Comparison of ENCODE assay signal across 14 mouse cellular contexts in genomic region chr7:73147251-73147650, GRCm38 (mm10).
"Had no signal": no experiment of that assay in that cellular context is flagged by ENCODE, and none has a peak within 500 bp of the region (broad histone marks: within the 10 kb centered on the region; RNA-seq: fewer than 3 reads in every experiment).

No protein-coding gene starts in this region.

- H3K27ac ChIP-seq: limb, embryonic 15.5 days; liver, embryonic 12.5 days; macrophage; midbrain, embryonic 12.5 days; neural tube, embryonic 15.5 days; stomach, embryonic 15.5 days had no signal

- H3K9ac ChIP-seq: limb, embryonic 15.5 days; liver, embryonic 12.5 days; lung, embryonic 14.5 days; midbrain, embryonic 12.5 days; neural tube, embryonic 15.5 days; stomach, embryonic 15.5 days had no signal

- H3K36me3 ChIP-seq: limb, embryonic 15.5 days; liver, embryonic 12.5 days; midbrain, embryonic 12.5 days; neural tube, embryonic 15.5 days; stomach, embryonic 15.5 days had no signal

- H3K4me2 ChIP-seq: limb, embryonic 15.5 days; liver, embryonic 12.5 days; lung, embryonic 14.5 days; midbrain, embryonic 12.5 days; neural tube, embryonic 15.5 days; stomach, embryonic 15.5 days had no signal

- H3K27me3 ChIP-seq: limb, embryonic 15.5 days; liver, embryonic 12.5 days; megakaryocyte, embryonic 14.5 days; midbrain, embryonic 12.5 days; neural tube, embryonic 15.5 days; stomach, embryonic 15.5 days had no signal

- DNase-seq: kidney, adult 8-10 months; lung, embryonic 14.5 days; lung, postnatal 14 days; right cerebral cortex, postnatal 4 days; spleen, adult 18-20 months; thymus, postnatal 4 days had no signal

- H3K4me1 ChIP-seq: liver, embryonic 12.5 days; megakaryocyte, embryonic 14.5 days; stomach, embryonic 15.5 days had no signal

- ATAC-seq: intestine, postnatal 0 days; liver, embryonic 12.5 days had no signal

- H3K4me3 ChIP-seq: limb, embryonic 15.5 days; liver, embryonic 12.5 days; megakaryocyte, embryonic 14.5 days; midbrain, embryonic 12.5 days; neural tube, embryonic 15.5 days; stomach, embryonic 15.5 days had no signal

- H3K9me3 ChIP-seq: limb, embryonic 15.5 days; liver, embryonic 12.5 days; megakaryocyte, embryonic 14.5 days; midbrain, embryonic 12.5 days; neural tube, embryonic 15.5 days; stomach, embryonic 15.5 days had no signal
